In genomic region chr6:66224164-66224903, GRCm38 (mm10) we compare ENCODE assay signal across 10 mouse cellular contexts.
DNase-seq lines count a peak whose midpoint lies in the region; ATAC-seq lines count a peak whose summit lies in the region.
"Had no signal": no experiment of that assay in that cellular context is flagged by ENCODE, and none has a peak within 500 bp of the region (broad histone marks: within the 10 kb centered on the region; RNA-seq: fewer than 3 reads in every experiment).

No protein-coding gene starts in this region.

- no peak overlapping the region for H3K9ac ChIP-seq in midbrain, embryonic 13.5 days (replicated peaks)
- H3K9ac ChIP-seq in hindbrain, embryonic 16.5 days (ENCODE audit: low read depth, low read length): no peak overlapping the region

- no peaks in the 10 kb centered on the region for H3K9me3 ChIP-seq in midbrain, embryonic 13.5 days
- H3K9me3 ChIP-seq in midbrain, embryonic 10.5 days (replicated peaks): no peaks in the 10 kb centered on the region
- H3K9me3 ChIP-seq in hindbrain, embryonic 16.5 days (ENCODE audit: control insufficient read depth, low read length): no peaks in the 10 kb centered on the region
- H3K9me3 ChIP-seq: heart, embryonic 10.5 days had no signal

- H3K4me1 ChIP-seq in midbrain, embryonic 13.5 days (replicated peaks): peaks cover 2% of the 10 kb centered on the region; the same call in 1 of the 2 replicates
- no peaks in the 10 kb centered on the region for H3K4me1 ChIP-seq in midbrain, embryonic 10.5 days
- peaks cover 5% of the 10 kb centered on the region for H3K4me1 ChIP-seq in hindbrain, embryonic 16.5 days (ENCODE audit: control insufficient read depth, insufficient read depth, low read depth, low read length)
- H3K4me1 ChIP-seq: heart, embryonic 10.5 days had no signal

- 0 out of 2 replicates have a peak, but pooled peaks have one; percentile 41 for ATAC-seq in frontal cortex, adult (ENCODE audit: low TSS enrichment)
- ATAC-seq in midbrain, embryonic 13.5 days: peak; percentile 95
- peak; percentile 93 for ATAC-seq in hindbrain, embryonic 16.5 days
- ATAC-seq in inflammation-experienced regulatory T-cells, adult 6 months: no peak

- 70% methylated on average over 4 of the region's 4 CpGs for whole genome bisulfite sequencing in midbrain, embryonic 13.5 days
- WGBS in midbrain, embryonic 10.5 days: 80% methylated on average over 4 of the region's 4 CpGs
- WGBS in hindbrain, embryonic 16.5 days: 54% methylated on average over 4 of the region's 4 CpGs

- no peak for DNase-seq in frontal cortex, postnatal 25 days (ENCODE audit: low spot score in 2 of 2)
- DNase-seq in midbrain, embryonic 10.5 days (ENCODE audit: low spot score): no peak
- peak; percentile 9 for DNase-seq in retina, postnatal 7 days (ENCODE audit: low read depth, low spot score)
- DNase-seq in thymus, postnatal 10 days (ENCODE audit: low spot score in 2 of 2): no peak
- DNase-seq: adrenal gland, adult 8-10 months had no signal

- no peak overlapping the region for H3K4me3 ChIP-seq in midbrain, embryonic 13.5 days (replicated peaks)
- H3K4me3 ChIP-seq in midbrain, embryonic 10.5 days: no peak overlapping the region
- H3K4me3 ChIP-seq in hindbrain, embryonic 16.5 days (ENCODE audit: low read length): no peak overlapping the region
- H3K4me3 ChIP-seq: heart, embryonic 10.5 days had no signal

- H3K27me3 ChIP-seq in midbrain, embryonic 13.5 days: no peaks in the 10 kb centered on the region
- H3K27me3 ChIP-seq in midbrain, embryonic 10.5 days (ENCODE audit: low read depth, poor library complexity, severe bottlenecking): no peaks in the 10 kb centered on the region
- no peaks in the 10 kb centered on the region for H3K27me3 ChIP-seq in hindbrain, embryonic 16.5 days (replicated peaks; ENCODE audit: control insufficient read depth, insufficient read depth, low read length)

- H3K27ac ChIP-seq in midbrain, embryonic 13.5 days: peak overlapping the region; percentile 10; the same call in 1 of the 2 replicates
- H3K27ac ChIP-seq in midbrain, embryonic 10.5 days (replicated peaks): no peak overlapping the region
- peak overlapping the region; percentile 16; the same call in 1 of the 2 replicates for H3K27ac ChIP-seq in hindbrain, embryonic 16.5 days (ENCODE audit: low read depth, low read length)
- H3K27ac ChIP-seq: heart, embryonic 10.5 days had no signal

- H3K4me2 ChIP-seq in midbrain, embryonic 13.5 days (replicated peaks): no peak overlapping the region
- no peak overlapping the region for H3K4me2 ChIP-seq in hindbrain, embryonic 16.5 days (ENCODE audit: low read length)

- no peaks in the 10 kb centered on the region for H3K36me3 ChIP-seq in midbrain, embryonic 13.5 days
- H3K36me3 ChIP-seq in midbrain, embryonic 10.5 days: no peaks in the 10 kb centered on the region
- no peaks in the 10 kb centered on the region for H3K36me3 ChIP-seq in hindbrain, embryonic 16.5 days (ENCODE audit: control insufficient read depth, insufficient read depth, low read length)
- H3K36me3 ChIP-seq: heart, embryonic 10.5 days had no signal
